Mouse (Mus musculus): ENCODE data around the gene Ooep.
"Not testable (repeated sequence)": the region's sequence is repeated elsewhere in the genome, so short reads cannot be mapped to it uniquely, and the experiment has no call there.

Gene Ooep

GRCm38 (mm10) chr9:78367959-78368358 lies 10.6 kb downstream of the Ooep start, which contains the start of gene Dppa5a:
Dppa5a (minus strand) TSS chr9:78368177.
- DNase-seq (ENCODE audit: low read depth, low spot score), result not testable (repeated sequence)

GRCm38 (mm10) chr9:78365850-78366544 lies 12.5 kb downstream of the Ooep start:
- DNase-seq (ENCODE audit: low read depth, low spot score), result no peak

GRCm38 (mm10) chr9:78364701-78365100 lies 13.8 kb downstream of the Ooep start:
- DNase-seq (ENCODE audit: low read depth, low spot score), result no peak

GRCm38 (mm10) chr9:78363374-78363773 lies 15.2 kb downstream of the Ooep start:
- no peak for DNase-seq (ENCODE audit: low read depth, low spot score)

GRCm38 (mm10) chr9:78360484-78360872 lies 18.0 kb downstream of the Ooep start:
- no peak for DNase-seq (ENCODE audit: low read depth, low spot score)

GRCm38 (mm10) chr9:78359750-78360483 lies 18.6 kb downstream of the Ooep start:
- no peak for DNase-seq (ENCODE audit: low read depth, low spot score)

GRCm38 (mm10) chr9:78358053-78358452 lies 20.5 kb downstream of the Ooep start:
- DNase-seq (ENCODE audit: low read depth, low spot score), result peak; percentile 27

- DNase-seq (ENCODE audit: low read depth, low spot score), result no peak
Observed at GRCm38 (mm10) chr9:78355611-78356010, 22.9 kb downstream of the Ooep start, which contains the start of gene Gsta2. Gsta2 (minus strand) TSS chr9:78355788.

- DNase-seq (ENCODE audit: low read depth, low spot score), result no peak
Observed at GRCm38 (mm10) chr9:78354665-78355578, 23.6 kb downstream of the Ooep start.

GRCm38 (mm10) chr9:78351504-78352220 lies 26.9 kb downstream of the Ooep start:
- DNase-seq (ENCODE audit: low read depth, low spot score), result no peak

- not testable (repeated sequence) for DNase-seq (ENCODE audit: low read depth, low spot score)
Observed at GRCm38 (mm10) chr9:78350007-78350406, 28.5 kb downstream of the Ooep start.

GRCm38 (mm10) chr9:78349141-78349540 lies 29.4 kb downstream of the Ooep start:
- DNase-seq (ENCODE audit: low read depth, low spot score), result not testable (repeated sequence)

GRCm38 (mm10) chr9:78348206-78349004 lies 30.1 kb downstream of the Ooep start:
- DNase-seq (ENCODE audit: low read depth, low spot score), result not testable (repeated sequence)

GRCm38 (mm10) chr9:78347004-78347403 lies 31.5 kb downstream of the Ooep start:
- DNase-seq (ENCODE audit: low read depth, low spot score), result no peak

- DNase-seq (ENCODE audit: low read depth, low spot score), result not testable (repeated sequence)
Observed at GRCm38 (mm10) chr9:78345235-78345634, 33.3 kb downstream of the Ooep start.

- not testable (repeated sequence) for DNase-seq (ENCODE audit: low read depth, low spot score)
Observed at GRCm38 (mm10) chr9:78343055-78343454, 35.5 kb downstream of the Ooep start.

GRCm38 (mm10) chr9:78342494-78342893 lies 36.0 kb downstream of the Ooep start:
- not testable (repeated sequence) for DNase-seq (ENCODE audit: low read depth, low spot score)

- DNase-seq (ENCODE audit: low read depth, low spot score), result peak; percentile 2
Observed at GRCm38 (mm10) chr9:78340324-78340723, 38.2 kb downstream of the Ooep start.

GRCm38 (mm10) chr9:78337050-78337449 lies 41.5 kb downstream of the Ooep start:
- DNase-seq (ENCODE audit: low read depth, low spot score), result not testable (repeated sequence)

- DNase-seq (ENCODE audit: low read depth, low spot score), result not testable (repeated sequence)
Observed at GRCm38 (mm10) chr9:78327289-78327688, 51.2 kb downstream of the Ooep start, which contains the start of gene Omt2b. Omt2b (plus strand) TSS chr9:78327589.

Measured in c-Kit-negative CD71-positive TER-119-positive erythroid progenitor cells, embryonic 14.5 days (primary cell).